Mouse (Mus musculus) splenic B cell, adult 2 months (primary cell): ENCODE measurements around the gene Macrod2.

Source experiments
- DNase-seq: peaks from one replicate; pipeline ENCODE4 v3.0.0-alpha.2; 2011; ENCODE audit warnings: low read depth, low spot score
- H3K27me3 ChIP-seq: 2 replicates; pipeline ENCODE4 v1.6.1; 2012; ENCODE audit warnings: mild to moderate bottlenecking, low read length, moderate library complexity, mixed read lengths; ENCODE audit not compliant: control insufficient read depth, poor library complexity, insufficient read depth, severe bottlenecking
- H3K36me3 ChIP-seq: 2 replicates; pipeline ENCODE4 v1.6.1; 2012; ENCODE audit warnings: mild to moderate bottlenecking, low read length, moderate library complexity, mixed read lengths; ENCODE audit not compliant: control insufficient read depth, poor library complexity, insufficient read depth, severe bottlenecking

The Macrod2 gene

DNA sequence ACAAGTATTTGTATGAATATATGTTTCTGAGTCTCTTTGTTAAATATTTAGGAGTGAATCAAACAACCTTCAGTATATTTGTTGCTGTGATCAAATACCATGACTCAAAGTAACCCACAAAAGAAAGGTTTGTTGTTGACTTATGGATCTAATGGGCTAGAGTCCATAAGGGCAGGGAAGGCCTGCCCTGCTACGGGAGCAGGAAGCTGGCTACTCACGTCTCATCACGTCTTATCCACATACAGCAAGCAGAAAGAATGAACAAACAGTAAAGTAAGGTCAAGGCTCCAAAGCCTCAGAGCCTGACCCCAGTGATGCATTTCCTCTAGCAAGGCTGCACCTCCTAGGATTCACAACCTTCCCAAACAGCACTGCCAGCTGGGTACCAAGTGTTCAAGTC lies 136.9 kb downstream of the Macrod2 start:
- no peak for DNase-seq
- no peaks in the 10 kb centered on the region for H3K36me3 ChIP-seq
- no peaks in the 10 kb centered on the region for H3K27me3 ChIP-seq

DNA sequence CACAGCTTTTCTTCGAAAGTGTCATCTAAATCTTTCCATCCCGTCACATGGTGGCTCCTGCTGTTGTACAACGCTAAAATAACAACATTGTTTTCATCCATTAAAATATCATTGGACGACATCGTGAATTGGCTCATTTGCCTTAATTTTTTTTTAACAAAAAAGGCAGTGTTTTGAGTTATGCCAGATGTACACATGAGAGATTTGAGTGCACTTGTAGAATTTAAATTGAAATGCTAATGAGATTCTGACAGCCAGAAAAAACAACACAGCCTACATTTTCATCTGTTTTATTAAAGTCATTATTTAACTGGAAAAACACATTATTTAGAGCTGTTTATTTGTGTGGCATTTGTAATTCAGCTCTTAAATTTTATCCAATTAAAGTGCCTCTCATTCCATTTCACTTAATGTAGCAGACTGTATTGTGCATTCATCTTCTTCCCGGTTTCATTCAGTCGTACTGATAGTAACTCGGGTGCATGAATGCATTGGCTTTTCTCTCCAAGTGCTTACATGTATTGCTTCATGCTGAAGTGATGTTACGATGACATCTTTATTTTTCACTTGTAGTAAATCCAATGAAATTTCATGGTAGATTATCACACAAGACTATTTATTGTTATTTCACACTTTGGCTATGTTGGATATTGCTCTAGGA lies 137.9 kb downstream of the Macrod2 start:
- no peaks in the 10 kb centered on the region for H3K27me3 ChIP-seq
- DNase-seq: no peak
- H3K36me3 ChIP-seq: no peaks in the 10 kb centered on the region

DNA sequence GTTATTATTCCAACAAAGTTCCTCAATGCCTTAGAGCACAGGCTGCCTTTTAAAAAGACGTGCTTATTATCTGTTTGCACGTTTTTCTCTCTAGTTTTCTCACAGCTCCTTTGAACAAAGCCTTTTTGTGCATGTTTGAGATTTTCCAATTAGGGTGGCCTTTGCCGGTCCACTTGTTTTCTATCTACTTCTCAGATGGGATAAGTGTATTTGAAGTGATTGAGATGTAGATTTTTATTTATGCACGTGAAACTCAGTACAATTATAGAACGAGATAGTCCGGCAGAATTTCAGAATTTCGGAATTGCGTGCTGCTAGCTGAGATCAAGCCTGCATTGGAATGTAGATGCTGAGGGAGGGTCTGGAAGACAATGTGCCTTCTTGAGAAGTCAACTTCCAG lies 138.5 kb downstream of the Macrod2 start:
- no peaks in the 10 kb centered on the region for H3K36me3 ChIP-seq
- DNase-seq: no peak
- H3K27me3 ChIP-seq: no peaks in the 10 kb centered on the region

DNA sequence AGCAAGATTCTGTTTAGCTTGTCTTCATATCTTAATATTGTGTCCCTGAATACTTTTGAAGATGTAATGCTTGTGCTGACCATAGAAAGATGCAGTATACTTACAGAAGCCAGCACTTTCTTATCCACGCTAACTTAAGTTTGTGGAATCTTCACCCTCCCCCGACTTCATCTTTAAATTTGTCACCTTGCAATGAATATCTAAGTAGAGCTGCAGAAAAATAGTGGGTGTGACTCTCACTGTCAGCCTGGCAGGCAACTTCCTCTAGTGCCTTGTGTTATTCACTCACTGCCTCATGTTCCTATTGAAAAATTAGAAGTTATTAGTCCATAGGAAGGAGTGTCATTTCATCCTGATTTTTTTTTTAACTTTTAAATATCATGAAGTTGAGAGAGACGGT lies 139.5 kb downstream of the Macrod2 start:
- Histone ChIP-seq H3K27me3 (no peaks in the 10 kb centered on the region), H3K36me3 (no peaks in the 10 kb centered on the region)
- DNase-seq: no peak

DNA sequence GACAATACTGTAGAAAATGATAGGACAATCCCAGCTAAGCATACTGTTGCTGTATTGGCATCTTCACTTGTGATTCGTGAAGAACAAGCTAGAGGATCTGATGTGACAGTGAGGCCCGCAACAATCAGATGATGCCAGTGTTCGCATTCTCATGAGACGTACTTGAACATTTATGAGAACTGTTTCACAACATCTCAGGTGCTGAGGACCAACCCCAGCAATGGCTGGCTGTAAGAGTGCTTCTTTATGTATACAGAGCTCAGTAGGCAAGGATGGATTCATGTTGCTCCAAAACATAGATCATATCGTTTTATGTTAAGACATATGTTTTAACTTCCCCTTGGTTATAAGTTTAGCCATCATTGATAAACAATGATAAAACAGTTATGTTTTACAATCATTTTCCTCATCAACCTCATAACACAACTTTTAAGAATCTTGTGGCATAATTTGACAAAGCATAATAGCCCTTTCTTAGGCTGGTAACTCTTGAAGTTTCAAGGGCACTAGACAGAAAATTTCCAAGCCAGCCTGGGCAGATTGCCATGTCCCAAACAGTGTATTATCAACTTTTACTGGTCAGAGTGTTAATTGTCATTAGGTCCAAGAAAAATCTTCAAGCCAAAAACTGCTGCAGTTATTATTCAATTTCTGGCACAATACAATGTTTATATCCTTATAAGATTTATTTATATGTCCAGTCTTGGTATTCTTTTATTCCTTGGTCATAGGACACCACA lies 140.9 kb downstream of the Macrod2 start:
- DNase-seq: no peak
- Histone ChIP-seq H3K27me3 (no peaks in the 10 kb centered on the region), H3K36me3 (no peaks in the 10 kb centered on the region)

DNA sequence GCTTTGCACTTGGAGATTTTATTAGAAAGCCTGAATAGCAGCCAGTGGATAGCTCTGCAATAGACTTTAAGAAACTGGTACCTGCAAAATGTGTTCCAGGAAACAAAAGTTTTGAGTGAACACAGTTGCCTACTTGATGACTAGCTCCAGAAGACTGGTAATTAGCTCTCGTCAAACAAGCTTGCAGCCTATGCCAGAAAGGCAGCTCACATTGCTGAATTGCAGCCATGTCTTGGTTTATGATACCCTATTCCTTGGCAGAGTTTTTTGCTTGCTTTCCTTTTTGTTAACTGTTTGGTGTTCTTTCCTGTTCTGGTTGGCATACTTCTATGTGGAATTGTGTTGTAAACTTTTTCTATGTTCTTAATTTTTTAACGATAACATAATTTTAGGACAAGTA lies 154.2 kb downstream of the Macrod2 start:
- Histone ChIP-seq H3K36me3 (no peaks in the 10 kb centered on the region), H3K27me3 (no peaks in the 10 kb centered on the region)
- no peak for DNase-seq

DNA sequence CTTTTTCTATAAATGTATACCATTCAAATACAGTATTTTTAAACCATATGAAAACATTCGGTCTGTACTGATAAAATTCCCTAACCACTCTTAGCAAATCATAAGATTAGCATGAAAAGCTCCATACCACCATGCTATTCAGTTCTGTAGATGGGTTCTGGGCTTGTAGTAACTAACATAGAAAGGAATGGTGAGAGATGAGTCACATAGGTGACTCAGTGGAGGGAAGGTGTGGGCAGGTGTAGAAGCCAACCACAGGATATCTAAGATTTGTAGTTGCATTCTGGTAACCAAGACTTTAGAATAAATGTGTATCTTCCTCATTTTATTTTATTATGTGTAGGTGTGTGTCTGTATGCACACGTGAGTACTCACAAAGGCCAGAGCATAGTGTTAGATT lies 166.3 kb downstream of the Macrod2 start:
- no peaks in the 10 kb centered on the region for H3K36me3 ChIP-seq
- no peak for DNase-seq
- H3K27me3 ChIP-seq: no peaks in the 10 kb centered on the region

DNA sequence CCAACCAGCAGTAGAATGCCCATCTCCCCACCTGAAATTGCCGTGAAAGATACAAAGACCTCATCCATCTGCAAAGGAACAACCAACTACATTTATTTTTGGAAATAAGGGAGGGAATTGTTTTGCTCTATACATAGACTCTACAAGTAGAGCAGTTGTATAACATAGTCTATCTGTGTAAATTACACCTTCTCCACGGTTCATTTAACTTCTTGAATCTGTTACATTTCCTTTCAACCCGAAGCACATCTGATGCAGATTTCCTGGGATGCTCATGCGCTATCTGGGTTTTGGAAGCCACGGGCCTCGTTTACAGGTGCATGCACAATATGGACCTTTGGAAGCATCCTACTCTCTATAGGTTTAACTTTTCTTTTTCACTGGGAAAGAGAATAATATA lies 175.8 kb downstream of the Macrod2 start:
- DNase-seq: no peak
- Histone ChIP-seq H3K36me3 (no peaks in the 10 kb centered on the region), H3K27me3 (no peaks in the 10 kb centered on the region)

DNA sequence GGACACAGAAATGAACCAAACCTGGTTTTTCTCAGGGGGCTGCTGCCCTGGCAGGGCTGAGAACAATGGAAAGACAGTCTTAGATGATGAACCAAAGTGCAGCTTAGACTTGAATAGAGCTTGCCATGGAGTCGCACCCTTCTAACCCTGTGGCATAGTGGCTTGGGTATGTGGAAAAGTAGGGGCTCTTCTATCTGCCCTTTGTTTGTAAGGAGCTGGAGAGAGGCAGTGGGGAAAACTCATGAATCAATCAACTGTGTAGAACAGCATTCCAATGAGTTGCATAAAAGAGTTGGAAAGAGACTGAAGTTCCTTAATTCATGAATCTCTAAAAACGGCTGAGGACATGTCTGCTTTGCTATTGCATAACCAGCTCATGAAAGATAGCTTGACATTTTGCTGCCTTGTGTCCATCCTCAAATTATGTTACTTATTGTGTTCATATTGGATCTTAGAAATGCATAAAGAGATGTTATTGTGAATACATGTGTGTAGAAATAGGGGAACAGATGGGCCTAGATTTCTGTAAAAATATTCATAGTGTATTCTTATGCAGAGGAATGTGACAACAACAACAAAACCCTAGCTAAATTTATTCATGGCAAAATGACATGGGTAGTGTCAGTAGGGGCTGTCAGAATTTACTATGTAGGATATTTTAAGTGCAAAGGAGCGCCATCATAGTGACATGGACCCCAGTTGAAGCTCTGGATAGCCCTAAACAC lies 197.6 kb downstream of the Macrod2 start:
- DNase-seq: no peak
- H3K36me3 ChIP-seq: no peaks in the 10 kb centered on the region
- H3K27me3 ChIP-seq: no peaks in the 10 kb centered on the region

DNA sequence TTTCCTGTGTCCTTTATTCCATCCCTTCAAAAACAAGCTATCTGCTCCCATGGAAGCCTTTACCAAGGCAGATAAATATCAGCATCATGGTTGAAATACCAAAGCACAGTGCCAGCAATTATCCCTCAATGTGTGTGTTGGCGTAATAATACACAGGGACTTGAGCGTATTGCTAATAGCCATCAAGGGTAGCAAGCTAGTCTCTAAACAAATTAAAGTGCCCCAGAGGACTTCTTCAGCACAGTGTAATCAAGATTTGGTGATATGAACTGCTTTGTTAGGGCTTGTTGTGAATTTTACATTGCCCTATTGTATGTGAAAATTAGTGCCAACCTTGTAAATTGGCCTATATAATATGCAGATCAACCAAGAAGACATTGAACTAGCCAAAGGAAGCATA lies 201.8 kb downstream of the Macrod2 start:
- Histone ChIP-seq H3K27me3 (no peaks in the 10 kb centered on the region), H3K36me3 (no peaks in the 10 kb centered on the region)
- no peak for DNase-seq

DNA sequence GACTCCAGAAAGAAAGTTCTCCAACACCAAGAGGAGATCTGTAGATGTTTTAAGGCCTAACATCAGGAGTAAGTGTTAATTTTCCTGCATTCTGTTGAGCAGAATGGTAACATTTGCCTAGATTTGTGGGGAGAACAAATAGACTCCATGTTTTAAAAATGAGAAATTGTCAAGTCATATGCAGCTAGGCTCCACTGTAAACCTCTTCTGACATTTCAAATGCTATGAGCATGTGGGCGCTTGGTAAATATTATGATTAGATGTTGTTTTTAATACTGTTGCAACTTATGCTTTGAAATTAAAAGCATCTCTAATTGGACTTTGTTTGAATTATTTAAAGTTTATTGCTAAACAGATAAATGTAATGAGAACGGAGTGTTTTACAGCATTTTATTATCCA lies 220.3 kb downstream of the Macrod2 start:
- Histone ChIP-seq H3K27me3 (no peaks in the 10 kb centered on the region), H3K36me3 (no peaks in the 10 kb centered on the region)
- no peak for DNase-seq

DNA sequence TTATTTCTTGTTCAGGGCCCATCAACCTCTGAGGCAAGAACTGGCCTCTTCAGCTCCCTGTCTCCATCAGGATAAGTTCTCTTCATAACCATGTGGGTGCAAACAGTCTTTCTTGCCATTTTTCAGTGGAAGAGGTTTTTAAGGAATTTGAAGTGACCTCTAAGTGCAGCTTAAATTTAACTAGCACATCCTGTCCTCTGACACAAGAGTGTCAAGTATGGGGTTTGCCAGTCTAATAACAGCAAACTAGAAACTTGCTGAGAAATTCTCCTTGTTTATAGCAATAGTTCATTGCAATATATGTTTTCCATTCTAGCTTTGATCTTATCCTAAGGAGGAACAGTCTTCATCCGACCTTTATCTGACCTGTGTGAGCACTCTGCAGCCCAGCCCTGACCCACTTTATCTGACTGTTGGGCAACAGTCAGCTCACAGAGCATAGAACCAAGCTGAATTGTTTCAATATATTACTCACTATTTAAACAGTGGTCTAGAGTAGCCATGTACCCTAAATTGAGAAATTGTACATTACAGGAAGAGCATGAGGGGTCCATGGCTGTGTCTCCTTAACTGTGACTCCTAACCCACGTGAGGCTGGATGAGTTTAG lies 226.7 kb downstream of the Macrod2 start:
- Histone ChIP-seq H3K27me3 (no peaks in the 10 kb centered on the region), H3K36me3 (no peaks in the 10 kb centered on the region)
- no peak for DNase-seq

DNA sequence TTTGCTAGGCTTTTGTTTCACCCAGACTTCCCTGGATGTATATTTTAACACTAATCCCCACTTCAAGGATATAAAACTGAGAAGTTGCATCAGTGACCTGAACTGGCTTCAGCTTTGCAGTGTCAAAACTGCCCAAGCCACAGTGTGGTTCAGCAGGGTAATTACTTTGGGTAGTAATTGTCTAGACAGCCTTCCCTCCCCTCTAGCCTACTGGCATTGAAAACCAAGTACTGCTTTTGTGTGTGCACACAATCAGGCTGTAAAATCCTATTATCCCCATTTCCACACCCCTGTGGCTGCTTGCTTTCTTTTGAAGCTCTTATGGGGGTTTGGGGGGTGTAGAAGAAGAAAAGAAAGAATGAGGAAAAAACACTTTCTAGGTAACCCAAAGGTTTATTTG lies 258.4 kb downstream of the Macrod2 start:
- Histone ChIP-seq H3K27me3 (no peaks in the 10 kb centered on the region), H3K36me3 (no peaks in the 10 kb centered on the region)
- DNase-seq: no peak

DNA sequence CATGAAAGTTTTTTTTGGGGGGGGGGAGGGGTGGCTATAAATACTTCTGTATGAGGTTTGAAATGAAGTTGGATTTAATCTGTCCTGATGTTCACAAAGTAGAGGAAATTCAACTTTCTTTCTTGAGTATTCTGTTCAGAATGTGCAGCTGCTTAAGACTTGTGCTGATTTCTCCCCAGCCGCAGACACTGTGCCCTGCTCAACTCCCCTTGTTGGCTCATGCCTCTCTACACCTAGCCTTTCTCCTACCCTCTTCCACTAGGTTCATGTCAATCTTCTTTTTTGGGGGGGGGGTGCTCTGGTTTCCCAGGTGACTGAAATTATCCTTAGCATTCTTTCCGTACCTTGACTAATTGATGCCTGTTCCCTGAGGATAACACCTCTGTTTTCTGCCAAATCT lies 258.9 kb downstream of the Macrod2 start:
- Histone ChIP-seq H3K36me3 (no peaks in the 10 kb centered on the region), H3K27me3 (no peaks in the 10 kb centered on the region)
- DNase-seq: no peak

DNA sequence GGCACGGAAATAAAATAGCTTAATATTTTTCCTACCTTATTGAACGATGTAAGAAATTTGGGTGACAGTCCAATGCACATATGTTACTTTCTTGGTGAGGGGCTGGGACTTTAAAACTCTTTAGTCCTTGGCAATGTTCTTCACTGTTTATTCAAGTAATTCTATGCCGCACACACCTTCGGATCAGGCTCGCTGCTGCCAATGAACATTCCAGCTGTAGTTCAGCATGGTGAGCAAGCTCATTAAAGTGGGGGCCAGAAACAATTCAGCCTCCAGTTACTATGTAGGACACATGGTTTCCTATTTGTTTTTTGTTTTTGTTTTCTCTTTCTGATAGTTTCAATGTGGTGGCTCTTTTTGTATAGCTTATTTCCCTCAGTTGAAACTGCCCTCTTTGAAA lies 267.6 kb downstream of the Macrod2 start:
- no peak for DNase-seq
- Histone ChIP-seq H3K36me3 (no peaks in the 10 kb centered on the region), H3K27me3 (no peaks in the 10 kb centered on the region)
